Mouse (Mus musculus) thymus, adult 2 months (tissue): Measurements from ENCODE around the gene Lin7a. TPM values are rescaled to one million over a fixed set of nuclear protein-coding genes. Genes with fewer than 3 reads are reported as not detected.

Experiments
- DNase-seq: peaks from one replicate; pipeline ENCODE4 v3.0.0; 2021
- H3K27ac ChIP-seq: fragments of 200-500 bp; 2 replicates; pipeline ENCODE4 v1.5.1; 2012; ENCODE audit warnings: low read length, control low read depth; ENCODE audit not compliant: control insufficient read depth, insufficient read depth
- H3K27me3 ChIP-seq: fragments of 200-500 bp; 2 replicates; pipeline ENCODE4 v1.6.1; 2012; ENCODE audit warnings: mild to moderate bottlenecking, low read length, moderate library complexity, mixed read lengths; ENCODE audit not compliant: control insufficient read depth, insufficient read depth
- H3K36me3 ChIP-seq: fragments of 200-500 bp; 2 replicates; pipeline ENCODE4 v1.6.1; 2012; ENCODE audit warnings: mild to moderate bottlenecking, low read length, moderate library complexity; ENCODE audit not compliant: control insufficient read depth, insufficient read depth
- H3K4me1 ChIP-seq: fragments of 200-500 bp; replicated peaks from 2 replicates; pipeline ENCODE4 v1.6.1; 2012; ENCODE audit warnings: low read length; ENCODE audit not compliant: control insufficient read depth, insufficient read depth
- H3K4me3 ChIP-seq: fragments of 200-500 bp; 2 replicates; pipeline ENCODE4 v1.5.1; 2012; ENCODE audit warnings: mild to moderate bottlenecking, low read length, control low read depth, moderate library complexity; ENCODE audit not compliant: control insufficient read depth, insufficient read depth
- CTCF ChIP-seq: fragments of 200-500 bp; IDR thresholded peaks from 2 replicates; pipeline ENCODE4 v1.5.1; 2012; ENCODE audit warnings: mild to moderate bottlenecking, control low read depth, low read length, moderate library complexity, borderline replicate concordance; ENCODE audit not compliant: control insufficient read depth, poor library complexity, insufficient read depth; ENCODE audit errors: extremely low read depth
- POLR2A ChIP-seq: fragments of 200-500 bp; IDR thresholded peaks from 2 replicates; pipeline ENCODE4 v1.6.1; 2012; ENCODE audit warnings: mild to moderate bottlenecking, low read length, control low read depth, moderate library complexity; ENCODE audit not compliant: control insufficient read depth, poor library complexity, insufficient read depth; ENCODE audit errors: extremely low read depth
- WGBS: fragments of 180-500 bp; shearing (Covaris S2); methylation state at CpG from one replicate; pipeline ENCODE4 v1.1.7; 2018; 5-methylcytosine and 5-hydroxymethylcytosine counted together
- polyA plus RNA-seq: library from polyadenylated mRNA; depleted of rRNA; stranded (reverse); fragments of >200 nt; gene quantifications from 2 replicates; pipeline ENCODE4 v1.2.3, GENCODE M21; 2012

The Lin7a gene
- polyA plus RNA-seq, 1 experiment, result not detected

DNA sequence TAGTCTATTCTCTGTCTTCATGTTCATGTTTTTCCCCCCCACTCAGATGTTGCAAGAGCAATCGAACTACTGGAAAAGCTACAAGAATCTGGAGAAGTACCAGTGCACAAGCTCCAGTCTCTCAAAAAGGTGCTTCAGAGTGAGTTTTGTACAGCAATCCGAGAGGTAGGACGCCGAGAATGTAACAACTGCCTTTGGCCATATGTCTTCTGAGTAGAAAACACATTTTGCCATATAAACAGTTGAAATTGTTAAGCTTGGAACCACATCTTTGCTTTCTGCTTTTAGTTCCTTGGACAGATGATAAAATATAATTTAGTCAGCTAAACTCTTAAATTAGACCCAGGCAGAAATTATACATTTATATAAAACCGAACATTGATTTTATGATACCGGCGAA, 52.4 kb downstream of the Lin7a start:
- no peaks in the 10 kb centered on the region for H3K27me3 ChIP-seq
- H3K36me3 ChIP-seq, result no peaks in the 10 kb centered on the region
- WGBS, result 91% methylated on average over 7 of the region's 7 CpGs
- H3K27ac ChIP-seq, result no peak overlapping the region
- DNase-seq, result no peak
- TF ChIP-seq POLR2A, result no peak
- TF ChIP-seq CTCF, result no peak
- no peak overlapping the region for H3K4me3 ChIP-seq
- H3K4me1 ChIP-seq, result no peaks in the 10 kb centered on the region

- Histone ChIP-seq H3K36me3 (no peaks in the 10 kb centered on the region), H3K27me3 (no peaks in the 10 kb centered on the region), H3K4me3 (no peak overlapping the region), H3K4me1 (no peaks in the 10 kb centered on the region), H3K27ac (no peak overlapping the region)
- WGBS, result 90% methylated on average over 5 of the region's 5 CpGs
- TF ChIP-seq POLR2A (no peak), CTCF (no peak)
- no peak for DNase-seq
Observed at GRCm38 (mm10) chr10:107325558-107325957, 54.1 kb downstream of the Lin7a start.

GRCm38 (mm10) chr10:107339524-107339923, 68.0 kb downstream of the Lin7a start:
- 89% methylated on average over 3 of the region's 3 CpGs for WGBS
- TF ChIP-seq POLR2A (no peak), CTCF (no peak)
- DNase-seq, result no peak
- Histone ChIP-seq H3K27ac (no peak overlapping the region), H3K4me1 (no peaks in the 10 kb centered on the region), H3K4me3 (no peak overlapping the region), H3K27me3 (no peaks in the 10 kb centered on the region), H3K36me3 (no peaks in the 10 kb centered on the region)

GRCm38 (mm10) chr10:107341151-107341550, 69.7 kb downstream of the Lin7a start:
- Histone ChIP-seq H3K27me3 (no peaks in the 10 kb centered on the region), H3K27ac (no peak overlapping the region), H3K4me3 (no peak overlapping the region), H3K4me1 (no peaks in the 10 kb centered on the region), H3K36me3 (no peaks in the 10 kb centered on the region)
- TF ChIP-seq POLR2A, result no peak
- no peak for TF ChIP-seq CTCF
- DNase-seq, result no peak
- WGBS, result 90% methylated on average over 4 of the region's 4 CpGs

GRCm38 (mm10) chr10:107344200-107344599, 72.7 kb downstream of the Lin7a start:
- Histone ChIP-seq H3K4me3 (no peak overlapping the region), H3K36me3 (no peaks in the 10 kb centered on the region), H3K4me1 (no peaks in the 10 kb centered on the region), H3K27ac (no peak overlapping the region), H3K27me3 (no peaks in the 10 kb centered on the region)
- DNase-seq, result no peak
- TF ChIP-seq CTCF (no peak), POLR2A (no peak)
- 63% methylated on average over 3 of the region's 3 CpGs for WGBS

DNA sequence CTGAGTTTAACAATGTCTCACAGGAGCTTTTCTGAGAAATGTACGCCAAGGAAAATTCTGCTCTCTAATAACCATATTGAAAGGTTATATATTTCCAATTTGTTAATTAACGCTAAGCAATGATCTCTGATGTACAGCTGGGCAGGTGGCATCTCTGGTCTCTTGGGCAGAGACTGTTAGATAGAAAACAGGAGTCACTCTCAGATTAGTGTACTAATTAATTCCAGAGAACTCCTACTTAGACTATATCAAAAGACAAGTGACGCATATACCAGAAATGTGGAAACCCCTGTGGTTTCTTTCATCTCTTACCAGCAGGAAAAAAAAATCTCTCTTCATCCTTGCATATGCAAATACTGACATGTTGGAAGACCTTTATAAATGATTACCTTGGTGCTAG, 76.4 kb downstream of the Lin7a start:
- no peak for DNase-seq
- Histone ChIP-seq H3K4me3 (no peak overlapping the region), H3K36me3 (no peaks in the 10 kb centered on the region), H3K4me1 (no peaks in the 10 kb centered on the region), H3K27me3 (no peaks in the 10 kb centered on the region), H3K27ac (no peak overlapping the region)
- 75% methylated on average over 3 of the region's 3 CpGs for WGBS
- TF ChIP-seq POLR2A, result no peak
- no peak for TF ChIP-seq CTCF
